Mouse (Mus musculus) lung, embryonic 15.5 days (tissue): Measurements from ENCODE around the gene Gas2. TPM values are rescaled to one million over a fixed set of nuclear protein-coding genes. Genes with fewer than 3 reads are reported as not detected.

Experiments used
- ATAC-seq: fragments of 200-750 bp; cut with Nextera tagmentation; 2 replicates; pipeline ENCODE4 v1.8.0; 2017; ENCODE audit warnings: moderate number of reproducible peaks, borderline replicate concordance; ENCODE audit not compliant: low FRiP score, low TSS enrichment; ENCODE audit errors: extremely low read depth
- H3K27ac ChIP-seq: fragments of 300-500 bp; sonication (generic); 2 replicates; pipeline ENCODE4 v1.5.1; 2015; ENCODE audit warnings: moderate library complexity, mild to moderate bottlenecking, inconsistent platforms
- H3K27me3 ChIP-seq: fragments of 300-500 bp; sonication (generic); 2 replicates; pipeline ENCODE4 v1.6.1; 2015; ENCODE audit warnings: inconsistent platforms
- H3K36me3 ChIP-seq: fragments of 300-500 bp; sonication (generic); 2 replicates; pipeline ENCODE4 v1.6.1; 2015; ENCODE audit warnings: inconsistent platforms
- H3K4me1 ChIP-seq: fragments of 300-500 bp; sonication (generic); 2 replicates; pipeline ENCODE4 v1.6.1; 2015; ENCODE audit warnings: inconsistent platforms
- H3K4me2 ChIP-seq: fragments of 300-500 bp; sonication (generic); 2 replicates; pipeline ENCODE4 v1.6.1; 2015; ENCODE audit warnings: inconsistent platforms, mild to moderate bottlenecking, moderate library complexity
- H3K4me3 ChIP-seq: fragments of 300-500 bp; sonication (generic); 2 replicates; pipeline ENCODE4 v1.5.1; 2015; ENCODE audit warnings: mild to moderate bottlenecking, inconsistent platforms
- H3K9ac ChIP-seq: fragments of 300-500 bp; sonication (generic); 2 replicates; pipeline ENCODE4 v1.6.1; 2015; ENCODE audit warnings: inconsistent platforms
- H3K9me3 ChIP-seq: fragments of 300-500 bp; sonication (generic); 2 replicates; pipeline ENCODE4 v1.6.1; 2016; ENCODE audit warnings: inconsistent platforms
- WGBS: fragments of 180-500 bp; shearing (Covaris S2); methylation state at CpG from one replicate; pipeline ENCODE4 v1.1.7; 2015; 5-methylcytosine and 5-hydroxymethylcytosine counted together
- polyA plus RNA-seq: library from polyadenylated mRNA; unstranded; fragments of >200 nt; fragmentation: Nextera tagmentation; extraction: Ambion mirVana; gene quantifications from 2 replicates; pipeline ENCODE4 v1.2.1, GENCODE M21; 2015

Gas2 gene
- polyA plus RNA-seq, 1 experiment from 2014 or later = 14.4 TPM

DNA sequence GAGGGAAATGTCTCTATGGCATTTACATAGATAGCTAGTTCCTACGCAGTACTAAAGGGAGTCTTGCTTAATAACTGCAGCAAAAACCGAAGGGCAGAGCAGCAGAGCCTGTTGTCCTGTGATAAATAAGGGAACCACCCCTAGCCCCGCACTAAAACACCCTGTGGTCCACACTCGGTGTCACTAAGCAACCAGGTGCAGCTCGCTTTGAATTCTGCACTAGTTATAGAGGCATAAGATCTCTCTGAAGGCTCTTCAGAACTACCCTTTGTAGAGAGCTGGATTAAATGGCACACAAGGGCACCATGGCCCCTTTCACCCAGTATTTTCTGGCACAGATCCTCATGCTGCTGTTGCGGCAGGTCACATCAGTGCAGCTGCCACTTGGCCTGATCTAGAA is 113.4 kb downstream of the Gas2 start:
- H3K9ac ChIP-seq = no peak overlapping the region
- no peak overlapping the region for H3K4me2 ChIP-seq
- no peak overlapping the region for H3K27ac ChIP-seq
- H3K4me1 ChIP-seq = no peaks in the 10 kb centered on the region
- 68% methylated on average over 6 of the region's 6 CpGs for WGBS
- no peaks in the 10 kb centered on the region for H3K27me3 ChIP-seq
- no peak for ATAC-seq
- H3K9me3 ChIP-seq = no peaks in the 10 kb centered on the region
- no peaks in the 10 kb centered on the region for H3K36me3 ChIP-seq
- H3K4me3 ChIP-seq = no peak overlapping the region

DNA sequence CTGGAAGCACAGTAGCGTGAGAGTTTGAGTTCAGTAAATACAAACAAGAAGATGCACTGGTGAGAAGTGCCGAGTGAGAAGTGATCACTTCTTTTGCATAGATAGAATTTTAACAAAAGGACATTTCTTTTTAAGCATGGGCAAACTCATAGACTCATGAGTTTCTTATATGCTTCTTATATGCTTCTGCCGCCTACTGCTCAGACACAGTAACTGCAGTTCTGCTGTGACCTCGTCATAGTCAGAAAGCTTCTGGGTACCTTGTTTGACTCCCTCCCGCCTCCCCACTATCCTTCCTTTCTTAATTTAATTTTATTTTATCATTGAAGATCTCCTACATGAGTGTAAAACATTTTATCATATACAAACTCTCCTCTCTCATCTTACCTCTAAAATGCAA is 117.5 kb downstream of the Gas2 start:
- H3K27ac ChIP-seq = no peak overlapping the region
- no peaks in the 10 kb centered on the region for H3K36me3 ChIP-seq
- no peaks in the 10 kb centered on the region for H3K27me3 ChIP-seq
- no peak overlapping the region for H3K9ac ChIP-seq
- no peak for ATAC-seq
- no peaks in the 10 kb centered on the region for H3K4me1 ChIP-seq
- no peak overlapping the region for H3K4me3 ChIP-seq
- 42% methylated on average over 5 of the region's 5 CpGs for WGBS
- no peak overlapping the region for H3K4me2 ChIP-seq
- no peaks in the 10 kb centered on the region for H3K9me3 ChIP-seq

DNA sequence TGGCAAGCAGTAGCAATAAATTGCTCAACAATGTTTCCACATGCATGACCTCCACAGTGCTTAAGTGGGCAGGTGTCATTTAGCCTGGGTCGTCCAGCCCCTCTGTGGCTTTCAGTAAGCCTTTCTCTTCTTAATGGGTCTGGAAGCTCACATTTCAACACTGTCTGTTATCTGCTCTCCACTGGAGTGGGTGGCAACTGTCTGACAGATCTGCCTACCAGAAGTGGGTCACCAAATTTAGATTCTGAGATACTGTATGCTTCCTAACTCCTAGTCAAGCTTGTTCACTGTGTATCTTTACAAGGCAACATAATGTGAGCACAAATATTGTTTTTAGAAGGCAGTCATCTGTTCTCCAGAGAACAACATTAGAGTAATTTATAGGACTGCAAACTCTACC is 120.5 kb downstream of the Gas2 start:
- no peaks in the 10 kb centered on the region for H3K36me3 ChIP-seq
- H3K4me1 ChIP-seq = no peaks in the 10 kb centered on the region
- ATAC-seq = no peak
- H3K4me2 ChIP-seq = no peak overlapping the region
- no peaks in the 10 kb centered on the region for H3K9me3 ChIP-seq
- H3K4me3 ChIP-seq = no peak overlapping the region
- WGBS = 32% methylated on average over 1 of the region's 1 CpGs
- no peak overlapping the region for H3K27ac ChIP-seq
- no peaks in the 10 kb centered on the region for H3K27me3 ChIP-seq
- no peak overlapping the region for H3K9ac ChIP-seq

DNA sequence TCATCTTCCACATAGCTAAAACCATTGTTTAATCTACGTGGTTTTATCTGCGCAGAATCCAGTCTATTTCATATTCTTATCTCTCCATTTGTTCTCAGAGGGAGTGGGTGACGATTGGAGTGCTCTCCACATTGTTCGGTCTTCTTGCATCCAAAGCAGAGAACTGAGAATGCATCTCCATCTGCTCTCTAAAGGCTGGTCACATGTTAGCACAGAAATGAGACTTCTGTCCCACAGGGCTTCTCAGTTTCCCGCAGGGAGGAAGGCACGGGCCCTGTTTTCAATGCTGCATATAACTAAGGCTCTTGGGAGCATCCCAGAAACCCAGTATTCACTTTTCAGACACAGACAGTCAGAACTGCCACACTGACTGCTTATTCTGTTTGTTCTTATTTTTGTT is 123.9 kb downstream of the Gas2 start:
- H3K9me3 ChIP-seq = no peaks in the 10 kb centered on the region
- no peaks in the 10 kb centered on the region for H3K36me3 ChIP-seq
- H3K4me2 ChIP-seq = no peak overlapping the region
- no peaks in the 10 kb centered on the region for H3K4me1 ChIP-seq
- no peaks in the 10 kb centered on the region for H3K27me3 ChIP-seq
- no peak overlapping the region for H3K27ac ChIP-seq
- WGBS = 62% methylated on average over 6 of the region's 6 CpGs
- no peak overlapping the region for H3K4me3 ChIP-seq
- no peak for ATAC-seq
- H3K9ac ChIP-seq = no peak overlapping the region

DNA sequence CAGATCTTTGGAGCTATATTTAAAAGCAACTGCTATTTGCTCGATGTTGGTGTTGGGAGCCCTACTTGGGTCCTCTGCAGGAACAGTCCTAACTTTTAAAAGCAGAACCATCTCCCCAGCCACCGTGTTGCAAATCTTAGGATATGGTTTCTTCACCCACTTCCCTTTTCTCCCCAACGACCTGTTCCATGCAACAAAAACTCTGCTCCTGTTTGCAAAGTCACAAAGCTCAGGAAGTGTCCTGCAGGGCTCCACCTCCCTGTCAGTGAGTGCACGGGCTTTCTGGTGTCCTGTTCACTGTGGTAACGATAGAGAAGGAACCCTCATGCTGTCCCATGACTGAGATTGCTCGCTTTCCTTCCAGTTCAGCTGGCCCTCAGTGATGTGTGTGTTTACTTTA is 125.1 kb downstream of the Gas2 start:
- no peak overlapping the region for H3K27ac ChIP-seq
- no peaks in the 10 kb centered on the region for H3K27me3 ChIP-seq
- no peaks in the 10 kb centered on the region for H3K4me1 ChIP-seq
- no peak overlapping the region for H3K4me3 ChIP-seq
- H3K4me2 ChIP-seq = no peak overlapping the region
- ATAC-seq = no peak
- H3K9me3 ChIP-seq = no peaks in the 10 kb centered on the region
- H3K9ac ChIP-seq = no peak overlapping the region
- 53% methylated on average over 6 of the region's 6 CpGs for WGBS
- no peaks in the 10 kb centered on the region for H3K36me3 ChIP-seq

DNA sequence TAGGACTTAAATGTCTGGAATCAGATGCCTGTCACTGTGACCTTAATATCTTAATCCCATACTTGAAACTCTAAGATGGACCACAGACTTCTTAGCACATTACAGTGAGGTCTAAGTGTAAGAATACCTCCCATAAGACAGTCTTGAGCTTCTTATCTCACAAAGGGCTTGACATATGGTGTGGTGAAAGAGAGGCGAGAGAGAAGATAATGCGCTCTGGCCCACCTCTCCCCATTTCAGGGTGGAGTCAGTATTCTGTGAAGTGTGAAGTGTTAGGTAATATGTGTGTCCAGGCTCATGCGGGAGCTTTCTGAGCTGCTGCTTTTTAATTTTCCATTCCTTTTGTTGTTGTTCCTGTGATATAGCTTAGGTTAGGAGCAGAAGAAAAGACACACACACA is 129.2 kb downstream of the Gas2 start:
- Histone ChIP-seq H3K4me3 (no peak overlapping the region), H3K4me2 (no peak overlapping the region), H3K4me1 (no peaks in the 10 kb centered on the region), H3K36me3 (no peaks in the 10 kb centered on the region), H3K9me3 (no peaks in the 10 kb centered on the region), H3K27me3 (no peaks in the 10 kb centered on the region), H3K27ac (no peak overlapping the region), H3K9ac (no peak overlapping the region)
- no peak for ATAC-seq
- 68% methylated on average over 3 of the region's 3 CpGs for WGBS

DNA sequence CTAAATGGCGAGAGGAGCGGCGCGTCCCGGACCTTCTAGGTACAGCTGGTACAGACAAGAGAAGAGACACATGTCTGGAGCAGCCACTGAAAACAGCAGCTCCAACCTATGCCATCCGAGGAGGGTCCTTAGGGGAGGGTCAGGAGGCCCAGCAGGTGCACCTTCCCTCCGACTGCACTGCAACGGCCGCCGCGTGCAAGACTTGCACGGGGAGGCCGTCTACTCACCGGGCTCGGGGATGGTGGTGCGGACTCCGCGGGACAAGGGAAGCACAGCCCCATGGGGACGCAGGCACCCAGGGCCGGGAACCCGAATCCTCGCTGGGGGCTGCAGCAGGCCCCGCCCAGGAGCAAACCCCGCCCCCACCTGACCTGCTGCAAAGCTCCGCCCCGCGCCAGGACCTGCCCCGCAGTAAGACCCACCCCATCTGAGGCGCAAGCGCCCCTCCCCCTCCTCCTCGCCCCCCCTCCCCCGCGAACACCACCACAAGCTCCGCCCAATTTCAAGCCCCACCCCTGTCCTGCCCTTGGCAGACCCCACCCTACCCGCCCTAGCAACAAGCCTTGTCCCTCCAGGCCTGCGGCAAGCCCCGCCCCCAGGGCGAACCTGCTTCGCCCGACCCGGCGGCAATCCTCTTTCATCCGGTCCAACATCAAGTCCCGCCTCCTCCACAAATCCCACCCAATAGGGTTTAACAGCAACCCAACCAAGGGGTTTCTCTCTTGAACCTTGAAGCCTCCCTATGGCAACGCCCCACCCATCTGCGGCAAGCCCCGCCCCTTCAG is 143.9 kb downstream of the Gas2 start, which contains the start of gene Svip:
Svip (minus strand) TSS at position 508 of the 785 bp plus-strand sequence.
- Histone ChIP-seq H3K4me2 (peak within 1 kb of the TSS; percentile 81), H3K4me3 (peak within 1 kb of the TSS; percentile 57), H3K27ac (peak within 1 kb of the TSS; percentile 66), H3K27me3 (no peaks in the 10 kb centered on the region), H3K9me3 (no peaks in the 10 kb centered on the region), H3K4me1 (0 out of 2 replicates have a peak, but pooled peaks cover 3% of the 10 kb centered on the region), H3K36me3 (no peaks in the 10 kb centered on the region), H3K9ac (peak within 1 kb of the TSS; percentile 50)
- under 1% methylated on average over 29 of the region's 47 CpGs for WGBS
- peak; percentile 95 for ATAC-seq

DNA sequence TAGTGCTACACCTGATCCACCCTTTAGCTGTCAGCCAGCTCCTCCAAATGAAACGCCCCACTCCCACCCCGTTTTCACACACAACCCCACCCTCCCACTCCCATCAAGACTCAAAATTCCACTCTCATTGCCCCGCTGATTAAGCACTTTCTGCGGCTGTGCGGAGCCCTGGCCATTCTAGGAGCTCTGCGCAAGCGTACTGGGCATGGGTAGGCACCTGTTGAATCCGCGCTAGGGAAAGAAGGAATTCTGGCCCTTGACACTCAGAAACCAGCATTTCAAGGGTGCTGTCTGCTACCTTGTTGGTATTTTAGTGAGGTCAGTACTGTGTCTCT is 144.4 kb downstream of the Gas2 start:
- 1% methylated on average over 9 of the region's 9 CpGs for WGBS
- H3K9ac ChIP-seq = no peak overlapping the region

DNA sequence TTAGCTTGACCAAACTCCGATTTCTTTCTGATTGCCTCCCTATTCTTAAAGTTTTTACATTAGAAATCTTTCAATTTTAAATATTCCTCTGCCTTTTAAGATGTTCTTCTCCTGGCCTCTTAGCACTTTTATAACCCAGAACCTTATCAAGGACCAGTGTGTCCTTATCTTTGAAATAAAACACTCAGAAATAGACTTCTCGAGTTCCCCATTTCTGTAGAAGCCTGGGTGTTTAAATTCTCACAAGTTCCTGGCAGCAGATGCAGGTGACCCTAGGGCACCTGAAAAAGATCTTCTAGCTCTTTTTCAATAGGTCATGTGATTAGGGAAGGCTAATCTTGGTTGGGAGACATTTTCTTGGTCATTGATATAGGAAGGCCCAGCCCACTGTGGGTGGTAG is 145.3 kb downstream of the Gas2 start:
- ATAC-seq = no peak
- H3K4me2 ChIP-seq = no peak overlapping the region
- WGBS = 58% methylated on average over 2 of the region's 2 CpGs
- no peak overlapping the region for H3K9ac ChIP-seq
- H3K4me3 ChIP-seq = no peak overlapping the region
- no peaks in the 10 kb centered on the region for H3K9me3 ChIP-seq
- 0 out of 2 replicates have a peak, but pooled peaks cover 3% of the 10 kb centered on the region for H3K4me1 ChIP-seq
- no peaks in the 10 kb centered on the region for H3K36me3 ChIP-seq
- H3K27me3 ChIP-seq = no peaks in the 10 kb centered on the region
- no peak overlapping the region for H3K27ac ChIP-seq

More for the DNA sequence above, 144.4 kb downstream of the Gas2 start:
- H3K36me3 ChIP-seq = no peaks in the 10 kb centered on the region
- peak overlapping the region; percentile 66 for H3K27ac ChIP-seq
- peak overlapping the region; percentile 57 for H3K4me3 ChIP-seq
- H3K27me3 ChIP-seq = no peaks in the 10 kb centered on the region
- 0 out of 2 replicates have a peak, but pooled peaks cover 3% of the 10 kb centered on the region for H3K4me1 ChIP-seq
- ATAC-seq = no peak; the same call in 1 of the 2 replicates
- H3K9me3 ChIP-seq = no peaks in the 10 kb centered on the region
- peak overlapping the region; percentile 81 for H3K4me2 ChIP-seq

DNA sequence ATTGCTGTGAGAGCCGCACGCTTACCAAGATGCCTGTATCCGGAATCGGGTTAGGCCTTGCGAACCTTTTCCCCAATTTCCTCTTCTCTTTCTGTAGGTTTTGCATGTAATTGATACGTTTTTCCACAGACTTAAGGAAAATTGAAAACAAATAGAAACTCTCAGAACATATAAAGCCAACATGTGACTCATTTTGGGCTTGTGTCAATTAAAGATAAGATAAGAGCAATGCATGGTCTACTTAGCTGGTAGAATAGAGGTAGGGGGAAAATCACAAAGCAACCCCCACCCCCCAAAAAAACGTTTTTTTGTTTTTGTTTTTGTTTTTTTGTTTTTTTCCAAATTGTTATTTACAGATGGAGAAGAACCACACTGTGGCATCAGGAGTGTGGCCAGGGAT is 151.6 kb downstream of the Gas2 start:
- no peak overlapping the region for H3K27ac ChIP-seq
- no peak overlapping the region for H3K4me3 ChIP-seq
- H3K36me3 ChIP-seq = no peaks in the 10 kb centered on the region
- WGBS = 67% methylated on average over 7 of the region's 7 CpGs
- no peaks in the 10 kb centered on the region for H3K4me1 ChIP-seq
- H3K9ac ChIP-seq = no peak overlapping the region
- ATAC-seq = no peak
- H3K9me3 ChIP-seq = no peaks in the 10 kb centered on the region
- H3K4me2 ChIP-seq = no peak overlapping the region
- no peaks in the 10 kb centered on the region for H3K27me3 ChIP-seq

DNA sequence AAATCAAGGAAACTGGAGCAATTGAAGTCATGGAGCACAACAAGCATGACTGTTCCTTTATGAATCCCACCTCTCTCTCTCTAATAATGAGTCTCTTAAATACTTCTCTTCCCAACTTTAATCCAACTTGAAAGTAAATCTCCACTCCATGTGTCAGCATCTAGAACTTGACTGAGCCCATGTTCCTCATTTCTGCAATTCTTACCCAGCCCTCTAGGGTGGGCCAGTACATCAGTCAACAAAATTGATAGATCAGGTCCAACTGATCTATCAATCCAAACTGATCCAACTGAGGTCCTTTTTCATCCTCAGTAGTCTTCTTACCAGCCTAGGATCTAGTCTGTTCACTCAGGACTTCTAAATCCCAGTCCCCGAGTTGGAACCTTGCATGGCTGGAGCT is 153.4 kb downstream of the Gas2 start:
- ATAC-seq = no peak
- Histone ChIP-seq H3K9me3 (no peaks in the 10 kb centered on the region), H3K27me3 (no peaks in the 10 kb centered on the region), H3K36me3 (no peaks in the 10 kb centered on the region), H3K4me1 (no peaks in the 10 kb centered on the region), H3K4me3 (no peak overlapping the region), H3K4me2 (no peak overlapping the region), H3K27ac (no peak overlapping the region), H3K9ac (no peak overlapping the region)
- WGBS = 71% methylated on average over 1 of the region's 1 CpGs

DNA sequence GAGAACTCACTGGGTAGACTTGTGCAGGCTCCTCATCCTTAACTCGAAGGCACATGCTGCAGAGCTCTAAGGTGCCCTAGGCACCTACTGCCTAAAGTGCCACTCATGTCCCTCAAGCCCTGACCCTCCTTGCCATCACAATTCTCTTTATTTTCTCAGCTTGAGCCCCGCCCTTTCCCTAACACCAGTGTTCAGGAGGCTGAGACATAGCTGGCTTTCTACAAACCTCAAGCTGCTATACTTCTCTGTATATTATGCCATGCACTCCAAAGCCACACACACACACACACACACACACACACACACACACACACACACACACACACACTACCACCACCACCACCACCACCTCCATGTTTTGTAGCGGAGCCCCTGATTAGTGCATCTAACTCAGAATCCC is 153.8 kb downstream of the Gas2 start, which contains the start of gene 1700015G11Rik:
1700015G11Rik (minus strand) TSS at position 101 of the 400 bp plus-strand sequence.
- Histone ChIP-seq H3K9me3 (no peaks in the 10 kb centered on the region), H3K27me3 (no peaks in the 10 kb centered on the region), H3K27ac (no peak within 1 kb of the TSS), H3K4me3 (no peak within 1 kb of the TSS), H3K36me3 (no peaks in the 10 kb centered on the region), H3K4me1 (no peaks in the 10 kb centered on the region), H3K9ac (no peak within 1 kb of the TSS), H3K4me2 (no peak within 1 kb of the TSS)
- WGBS = 73% methylated on average over 3 of the region's 3 CpGs
- ATAC-seq = no peak
